Mouse (Mus musculus) monocyte, adult 2 months (primary cell): ENCODE data around the gene Bok.

Experiments used
- DNase-seq, 2 experiments: peaks; one replicate each; pipeline ENCODE4 v3.0.0; 2022; ENCODE audit warnings: low spot score in 2 of 2, low read depth in 1 of 2

Bok gene

DNA sequence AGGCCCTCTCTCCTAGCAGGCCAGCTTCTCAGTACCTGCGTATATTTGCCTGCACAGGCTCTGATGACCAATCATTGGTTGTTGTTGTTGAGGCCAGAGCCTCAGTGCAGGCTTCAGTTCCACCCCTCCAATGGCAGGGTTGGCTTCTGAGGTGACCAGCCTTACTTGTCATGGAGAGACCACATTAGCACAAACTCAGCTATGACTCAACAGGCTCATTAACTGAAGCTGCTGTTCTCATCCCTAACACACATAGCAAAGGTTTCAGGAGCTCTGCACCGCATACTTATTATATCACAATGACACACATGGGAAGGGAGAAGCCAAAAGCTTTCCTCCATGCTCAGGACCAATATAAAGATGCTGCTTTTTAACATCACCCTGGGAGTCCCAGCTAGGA is 55.2 kb downstream of the Bok start:
- DNase-seq: no peak

DNA sequence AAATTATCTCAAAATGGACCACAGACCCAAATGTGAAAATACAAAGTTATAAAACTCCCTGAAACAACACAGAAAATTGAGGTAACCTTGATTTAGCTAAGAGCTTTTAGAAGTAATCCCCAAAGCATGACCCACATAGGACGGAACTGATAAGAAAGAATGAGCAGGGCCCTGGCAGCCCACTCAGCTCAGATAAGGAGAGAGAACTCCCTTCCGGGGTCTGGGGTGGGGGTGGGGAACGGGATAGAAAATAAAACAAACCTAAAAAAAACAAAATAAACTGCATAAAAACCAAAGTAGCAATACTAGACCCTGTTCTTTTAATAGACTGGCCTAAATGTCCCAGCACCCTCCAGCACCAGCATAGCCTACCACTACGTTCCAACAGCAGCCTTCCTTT is 56.5 kb downstream of the Bok start:
- DNase-seq: no peak

DNA sequence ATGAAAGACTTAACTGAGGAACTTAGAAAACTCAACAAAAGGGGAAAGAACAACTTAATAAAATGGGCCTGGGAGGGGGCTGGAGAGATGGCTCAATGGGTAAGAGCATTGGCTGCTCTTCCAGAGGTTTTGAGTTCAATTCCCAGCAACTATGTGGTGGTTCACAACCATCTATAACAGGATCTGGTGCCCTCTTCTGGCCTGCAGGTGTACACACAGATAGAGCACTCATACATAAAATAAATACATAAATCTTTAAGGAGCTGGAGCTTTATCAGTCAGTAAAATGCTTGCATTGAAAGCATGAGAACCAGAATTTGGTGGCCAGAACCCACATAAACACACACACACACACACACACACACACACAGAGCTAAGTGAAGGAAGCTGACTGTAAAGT is 57.5 kb downstream of the Bok start:
- no peak for DNase-seq
